Mouse (Mus musculus) monocyte, adult 5-6 weeks (primary cell): ENCODE results near the gene Rnf157. TPM values are rescaled to one million over a fixed set of nuclear protein-coding genes. Genes with fewer than 3 reads are reported as not detected.
"Not testable (repeated sequence)": the region's sequence is repeated elsewhere in the genome, so short reads cannot be mapped to it uniquely, and the experiment has no call there.

Source experiments
- ATAC-seq: fragments of 153-309, 156-312 bp; replicated peaks from 2 replicates; pipeline ENCODE4 v1.8.0; 2017; ENCODE audit warnings: mild to moderate bottlenecking; ENCODE audit not compliant: low TSS enrichment, insufficient number of reproducible peaks, severe bottlenecking, poor library complexity, low FRiP score
- total RNA-seq: library from RNA; stranded (forward); fragments of 200-1000, 200-491, 200-594 nt; gene quantifications from 3 replicates; pipeline ENCODE4 v1.2.3, GENCODE M21; 2017

Gene Rnf157
- total RNA-seq, 1 experiment from 2014 or later: 19.1 TPM

- ATAC-seq: 0 out of 2 replicates have a peak, but pooled peaks have one; percentile 13
Observed at GRCm38 (mm10) chr11:116394769-116395168, 18.1 kb downstream of the Rnf157 start.

- peak; percentile 90 for ATAC-seq
Observed at GRCm38 (mm10) chr11:116388841-116389480, 23.9 kb downstream of the Rnf157 start.

GRCm38 (mm10) chr11:116387086-116388071 is 25.5 kb downstream of the Rnf157 start:
- ATAC-seq: no peak

GRCm38 (mm10) chr11:116385999-116386398 is 26.8 kb downstream of the Rnf157 start:
- no peak for ATAC-seq

GRCm38 (mm10) chr11:116384171-116384570 is 28.7 kb downstream of the Rnf157 start:
- no peak for ATAC-seq

- ATAC-seq: not testable (repeated sequence)
Observed at GRCm38 (mm10) chr11:116383070-116383469, 29.8 kb downstream of the Rnf157 start.

- ATAC-seq: no peak
Observed at GRCm38 (mm10) chr11:116380767-116381166, 32.1 kb downstream of the Rnf157 start.

- no peak for ATAC-seq
Observed at GRCm38 (mm10) chr11:116379530-116379929, 33.3 kb downstream of the Rnf157 start.

GRCm38 (mm10) chr11:116376945-116377661 is 35.7 kb downstream of the Rnf157 start:
- 0 out of 2 replicates have a peak, but pooled peaks have one; percentile 56 for ATAC-seq

- no peak for ATAC-seq
Observed at GRCm38 (mm10) chr11:116371894-116372450, 40.9 kb downstream of the Rnf157 start.

- ATAC-seq: no peak
Observed at GRCm38 (mm10) chr11:116369633-116370032, 43.2 kb downstream of the Rnf157 start.

GRCm38 (mm10) chr11:116369051-116369450 is 43.8 kb downstream of the Rnf157 start:
- no peak for ATAC-seq

- peak; percentile 96 for ATAC-seq
Observed at GRCm38 (mm10) chr11:116368116-116368515, 44.7 kb downstream of the Rnf157 start.

- ATAC-seq: no peak
Observed at GRCm38 (mm10) chr11:116366647-116367046, 46.2 kb downstream of the Rnf157 start.

- ATAC-seq: no peak
Observed at GRCm38 (mm10) chr11:116366124-116366523, 46.7 kb downstream of the Rnf157 start.

- no peak for ATAC-seq
Observed at GRCm38 (mm10) chr11:116365432-116365831, 47.4 kb downstream of the Rnf157 start.

- no peak for ATAC-seq
Observed at GRCm38 (mm10) chr11:116362015-116362414, 50.8 kb downstream of the Rnf157 start.

GRCm38 (mm10) chr11:116360915-116361314 is 51.9 kb downstream of the Rnf157 start:
- ATAC-seq: not testable (repeated sequence)

GRCm38 (mm10) chr11:116359652-116360051 is 53.2 kb downstream of the Rnf157 start:
- no peak for ATAC-seq
